Mouse (Mus musculus) left cerebral cortex, adult 8-10 months (tissue): ENCODE data around the gene Klrb1. TPM values are rescaled to one million over a fixed set of nuclear protein-coding genes. Genes with fewer than 3 reads are reported as not detected.
"Not testable (repeated sequence)": the region's sequence is repeated elsewhere in the genome, so short reads cannot be mapped to it uniquely, and the experiment has no call there.

Source experiments
- DNase-seq, 2 experiments: peaks; one replicate each; pipeline ENCODE4 v3.0.0; 2022; ENCODE audit warnings: low spot score in 2 of 2
- total RNA-seq, 4 experiments: library from RNA; stranded (reverse); gene quantifications; 2 replicates each; pipeline ENCODE4 v1.2.4; 2022

Klrb1 gene
- total RNA-seq = not detected

- DNase-seq = no peak
Observed at GRCm38 (mm10) chr6:128722959-128723358, at the start of gene Klrb1. Klrb1 (minus strand) TSS chr6:128723059.

- no peak for DNase-seq
Observed at GRCm38 (mm10) chr6:128769481-128770253, 46.8 kb upstream of the Klrb1 start.

GRCm38 (mm10) chr6:128768047-128768446 lies 45.2 kb upstream of the Klrb1 start:
- no peak for DNase-seq

GRCm38 (mm10) chr6:128766486-128767254 lies 43.8 kb upstream of the Klrb1 start:
- not testable (repeated sequence) for DNase-seq

- no peak for DNase-seq
Observed at GRCm38 (mm10) chr6:128765211-128765610, 42.4 kb upstream of the Klrb1 start.

- DNase-seq = no peak
Observed at GRCm38 (mm10) chr6:128764598-128764997, 41.7 kb upstream of the Klrb1 start.

- DNase-seq = peak; percentile 94 to 99
Observed at GRCm38 (mm10) chr6:128763736-128764523, 41.1 kb upstream of the Klrb1 start.

- DNase-seq = not testable (repeated sequence)
Observed at GRCm38 (mm10) chr6:128762892-128763670, 40.2 kb upstream of the Klrb1 start.

- no peak for DNase-seq
Observed at GRCm38 (mm10) chr6:128761144-128761540, 38.3 kb upstream of the Klrb1 start.

GRCm38 (mm10) chr6:128760416-128761143 lies 37.7 kb upstream of the Klrb1 start:
- DNase-seq = peak; percentile 88 to 98

GRCm38 (mm10) chr6:128760016-128760415 lies 37.2 kb upstream of the Klrb1 start:
- DNase-seq = peak; percentile 83 to 99

GRCm38 (mm10) chr6:128759221-128759950 lies 36.5 kb upstream of the Klrb1 start:
- DNase-seq = no peak

- not testable (repeated sequence) for DNase-seq
Observed at GRCm38 (mm10) chr6:128755402-128755763, 32.5 kb upstream of the Klrb1 start.

- not testable (repeated sequence) for DNase-seq
Observed at GRCm38 (mm10) chr6:128754748-128755401, 32.0 kb upstream of the Klrb1 start.

- peak in 1 of 2 experiments; percentile 31 for DNase-seq
Observed at GRCm38 (mm10) chr6:128754265-128754664, 31.4 kb upstream of the Klrb1 start.

- peak; percentile 49 to 83 for DNase-seq
Observed at GRCm38 (mm10) chr6:128753610-128754224, 30.9 kb upstream of the Klrb1 start.

GRCm38 (mm10) chr6:128747006-128747405 lies 24.1 kb upstream of the Klrb1 start:
- not testable (repeated sequence) for DNase-seq

- no peak for DNase-seq
Observed at GRCm38 (mm10) chr6:128737445-128737844, 14.6 kb upstream of the Klrb1 start.

- DNase-seq = no peak
Observed at GRCm38 (mm10) chr6:128736100-128736499, 13.2 kb upstream of the Klrb1 start.
